Mouse (Mus musculus): ENCODE measurements around the gene Nfam1. TPM values are rescaled to one million over a fixed set of nuclear protein-coding genes. Genes with fewer than 3 reads are reported as not detected.

Nfam1 gene
- polyA plus RNA-seq, 1 experiment from 2014 or later, result 3.0 TPM

DNA sequence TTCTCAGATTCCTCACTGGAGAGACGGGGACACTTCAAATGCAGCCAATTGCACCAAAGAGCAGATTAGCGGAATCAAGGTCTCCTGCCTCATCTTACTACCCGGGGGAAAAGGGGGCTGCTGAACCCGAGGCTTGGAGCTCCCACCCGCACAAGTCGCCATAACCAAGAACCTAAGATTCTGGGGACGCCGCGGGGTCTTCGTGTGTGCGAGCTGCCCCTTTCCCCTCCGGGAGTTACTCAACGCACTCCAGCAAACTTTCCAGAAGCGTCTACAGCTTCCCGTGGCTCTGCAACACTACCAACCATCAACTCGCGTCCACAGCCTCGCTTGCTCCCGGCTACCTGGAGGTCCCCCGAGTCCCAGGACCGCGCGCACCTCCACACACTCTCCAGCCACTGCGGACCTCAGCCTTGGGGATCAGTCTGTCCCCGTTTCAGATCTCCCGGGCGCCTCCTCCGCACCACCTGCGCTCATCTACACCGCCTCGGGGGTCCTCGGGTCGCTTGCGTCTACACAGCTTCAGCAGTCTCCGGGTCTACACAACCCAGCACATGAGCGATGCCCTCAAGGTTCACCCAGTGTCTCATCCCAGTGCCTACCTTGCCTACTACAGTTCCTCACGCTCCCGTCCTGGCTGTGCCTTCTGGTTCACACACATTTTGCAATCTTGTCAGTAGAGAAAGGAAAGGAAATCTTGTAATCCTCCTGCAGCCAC, 45.9 kb downstream of the Nfam1 start:
- 1% methylated on average over 38 of the region's 38 CpGs for WGBS
- Histone ChIP-seq H3K27me3 (peaks cover 18% of the 10 kb centered on the region), H3K36me3 (no peaks in the 10 kb centered on the region), H3K4me2 (replicated peaks) (peak overlapping the region; percentile 94), H3K4me1 (peaks cover 59% of the 10 kb centered on the region), H3K27ac (no peak overlapping the region), H3K4me3 (peak overlapping the region; percentile 52), H3K9ac (peak overlapping the region; percentile 55), H3K9me3 (no peaks in the 10 kb centered on the region)
- ATAC-seq (ENCODE audit: insufficient number of reproducible peaks, insufficient read depth, low FRiP score, low TSS enrichment), result no peak; the same call in 1 of the 2 replicates

GRCm38 (mm10) chr15:82984574-82984973, 48.5 kb downstream of the Nfam1 start:
- Histone ChIP-seq H3K4me1 (peaks cover 72% of the 10 kb centered on the region), H3K4me3 (no peak overlapping the region), H3K27me3 (peaks cover 8% of the 10 kb centered on the region), H3K9me3 (no peaks in the 10 kb centered on the region), H3K9ac (no peak overlapping the region), H3K27ac (peak overlapping the region; percentile 93), H3K4me2 (replicated peaks) (peak overlapping the region; percentile 43; the same call in 1 of the 2 replicates), H3K36me3 (no peaks in the 10 kb centered on the region)
- ATAC-seq (ENCODE audit: insufficient number of reproducible peaks, insufficient read depth, low FRiP score, low TSS enrichment), result no peak
- WGBS, result 41% methylated on average over 7 of the region's 7 CpGs

DNA sequence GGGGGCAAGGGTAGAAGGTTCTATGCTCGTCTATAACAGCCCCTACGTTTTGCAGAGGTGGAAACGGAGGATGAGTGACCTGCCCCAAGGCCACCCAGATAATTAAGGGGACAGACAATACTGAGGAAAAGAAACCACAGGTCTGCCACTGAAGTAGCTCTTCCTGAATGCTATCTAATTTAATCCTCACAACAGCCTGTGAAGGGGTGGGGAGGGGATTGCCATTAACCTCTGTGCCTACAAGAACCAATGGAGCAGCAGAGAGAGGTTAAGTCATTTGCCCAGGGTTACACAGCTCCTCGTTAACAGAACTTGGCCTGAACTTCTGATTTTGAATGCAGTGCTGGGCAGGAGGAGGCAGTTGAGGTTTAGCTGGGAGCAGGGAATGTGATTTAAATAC, 49.0 kb downstream of the Nfam1 start:
- H3K4me1 ChIP-seq, result peaks cover 69% of the 10 kb centered on the region
- H3K9me3 ChIP-seq, result no peaks in the 10 kb centered on the region
- H3K4me3 ChIP-seq, result no peak overlapping the region
- H3K4me2 ChIP-seq (replicated peaks), result peak overlapping the region; percentile 43
- ATAC-seq (ENCODE audit: insufficient number of reproducible peaks, insufficient read depth, low FRiP score, low TSS enrichment), result no peak
- no peak overlapping the region for H3K9ac ChIP-seq
- WGBS, result 9% methylated on average over 4 of the region's 4 CpGs
- H3K36me3 ChIP-seq, result no peaks in the 10 kb centered on the region
- H3K27ac ChIP-seq, result peak overlapping the region; percentile 93
- peaks cover 8% of the 10 kb centered on the region for H3K27me3 ChIP-seq

- ATAC-seq (ENCODE audit: insufficient number of reproducible peaks, insufficient read depth, low FRiP score, low TSS enrichment), result peak; percentile 29; the same call in 1 of the 2 replicates
- H3K36me3 ChIP-seq, result no peaks in the 10 kb centered on the region
- 4% methylated on average over 9 of the region's 9 CpGs for WGBS
- peak overlapping the region; percentile 93 for H3K27ac ChIP-seq
- H3K9me3 ChIP-seq, result no peaks in the 10 kb centered on the region
- H3K27me3 ChIP-seq, result peaks cover 8% of the 10 kb centered on the region
- peak overlapping the region; percentile 43 for H3K4me2 ChIP-seq (replicated peaks)
- no peak overlapping the region for H3K9ac ChIP-seq
- peaks cover 65% of the 10 kb centered on the region for H3K4me1 ChIP-seq
- H3K4me3 ChIP-seq, result no peak overlapping the region
Observed at GRCm38 (mm10) chr15:82983416-82984026, 49.6 kb downstream of the Nfam1 start.

DNA sequence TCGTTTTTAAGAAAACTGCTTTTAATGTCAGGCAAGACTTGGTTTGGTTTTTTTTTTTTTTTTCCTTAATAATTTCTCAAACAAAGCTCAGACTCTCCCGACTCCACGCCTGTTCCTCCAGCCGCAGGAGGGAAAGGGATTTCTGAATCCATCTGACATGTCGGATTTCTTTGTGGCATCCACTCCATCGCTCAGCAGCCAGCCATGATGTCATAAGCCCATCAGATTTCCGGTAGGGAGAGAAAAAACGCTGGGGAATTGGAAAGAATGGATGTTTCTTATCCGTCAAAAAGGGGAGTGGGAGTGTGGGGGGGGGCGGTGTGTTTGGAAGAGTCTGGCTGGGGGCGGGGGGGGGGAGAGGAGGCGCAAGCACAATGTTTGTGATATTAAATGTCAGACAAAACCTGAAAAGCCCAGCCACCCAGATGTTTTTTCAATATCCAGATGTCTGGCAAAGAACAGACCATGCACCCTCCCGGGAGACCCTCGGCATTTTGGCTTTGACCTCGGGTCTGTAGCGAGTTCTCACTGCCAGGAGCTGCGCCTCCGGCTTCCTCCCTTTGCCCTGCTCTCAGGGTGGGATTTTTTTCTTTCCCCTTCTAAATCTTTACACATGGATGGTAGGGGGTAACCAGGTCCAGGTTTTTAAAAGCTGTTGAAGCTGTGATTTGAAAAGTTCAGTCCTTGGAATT, 50.2 kb downstream of the Nfam1 start:
- 0 out of 2 replicates have a peak overlapping the region, but pooled peaks have one; percentile 12 for H3K9ac ChIP-seq
- H3K4me1 ChIP-seq, result peaks cover 60% of the 10 kb centered on the region
- 4% methylated on average over 16 of the region's 18 CpGs for WGBS
- peak overlapping the region; percentile 93 for H3K27ac ChIP-seq
- H3K4me3 ChIP-seq, result no peak overlapping the region
- no peaks in the 10 kb centered on the region for H3K36me3 ChIP-seq
- peak overlapping the region; percentile 43 for H3K4me2 ChIP-seq (replicated peaks)
- H3K9me3 ChIP-seq, result no peaks in the 10 kb centered on the region
- no peak for ATAC-seq (ENCODE audit: insufficient number of reproducible peaks, insufficient read depth, low FRiP score, low TSS enrichment)
- peaks cover 8% of the 10 kb centered on the region for H3K27me3 ChIP-seq

DNA sequence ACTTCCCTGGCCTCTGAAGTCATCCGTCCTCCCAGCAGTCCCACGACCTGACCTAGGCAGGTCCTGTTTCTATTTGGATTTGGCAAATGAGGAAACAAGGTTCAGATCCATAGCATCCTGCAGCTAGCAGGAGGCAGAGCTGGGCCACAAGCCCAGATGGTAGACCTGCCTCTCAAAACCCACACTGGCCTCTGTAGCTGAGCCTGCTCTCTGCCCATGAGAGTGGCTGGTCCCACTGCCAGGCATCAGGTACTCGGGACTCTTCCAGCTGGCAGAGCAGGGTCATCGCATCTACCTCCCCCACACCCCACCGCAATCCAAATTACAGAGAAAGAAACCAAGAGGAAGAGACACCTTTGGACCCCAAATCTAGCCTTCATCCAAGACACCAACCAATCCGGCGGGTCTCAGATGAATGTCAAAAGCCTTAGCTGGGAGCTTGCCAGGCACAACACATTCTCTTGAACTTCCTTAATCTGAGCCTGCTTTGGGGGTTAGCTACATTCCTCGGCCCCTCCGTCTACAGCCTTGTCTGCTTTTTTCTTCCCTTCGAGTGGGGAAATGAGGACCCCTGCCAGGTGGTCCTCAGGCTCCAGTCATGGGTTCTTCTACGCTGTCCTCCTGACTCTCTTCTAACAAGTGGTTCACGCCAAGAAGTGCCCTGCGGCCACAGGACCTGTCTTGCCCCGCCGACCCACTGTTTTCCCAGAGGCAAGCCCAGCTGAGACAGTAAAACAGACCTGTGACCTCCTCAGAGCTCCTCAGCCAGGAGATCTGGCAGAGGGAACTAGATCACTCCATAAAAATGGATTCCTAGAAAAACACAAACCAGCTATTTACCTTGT, 51.2 kb downstream of the Nfam1 start:
- H3K4me1 ChIP-seq, result peaks cover 60% of the 10 kb centered on the region
- no peaks in the 10 kb centered on the region for H3K9me3 ChIP-seq
- no peak overlapping the region for H3K4me3 ChIP-seq
- ATAC-seq (ENCODE audit: insufficient number of reproducible peaks, insufficient read depth, low FRiP score, low TSS enrichment), result no peak
- H3K4me2 ChIP-seq (replicated peaks), result peak overlapping the region; percentile 43
- no peaks in the 10 kb centered on the region for H3K36me3 ChIP-seq
- 22% methylated on average over 15 of the region's 15 CpGs for WGBS
- H3K9ac ChIP-seq, result peak overlapping the region; percentile 24; the same call in 1 of the 2 replicates
- peak overlapping the region; percentile 93 for H3K27ac ChIP-seq
- H3K27me3 ChIP-seq, result peaks cover 8% of the 10 kb centered on the region

GRCm38 (mm10) chr15:82979531-82979930, 53.6 kb downstream of the Nfam1 start:
- Histone ChIP-seq H3K27me3 (no peaks in the 10 kb centered on the region; the same call in 1 of the 2 replicates), H3K4me1 (peaks cover 42% of the 10 kb centered on the region), H3K36me3 (no peaks in the 10 kb centered on the region), H3K4me3 (no peak overlapping the region), H3K27ac (no peak overlapping the region), H3K9me3 (no peaks in the 10 kb centered on the region), H3K4me2 (replicated peaks) (no peak overlapping the region), H3K9ac (no peak overlapping the region)
- WGBS, result 87% methylated on average over 1 of the region's 1 CpGs
- no peak for ATAC-seq (ENCODE audit: insufficient number of reproducible peaks, insufficient read depth, low FRiP score, low TSS enrichment)

DNA sequence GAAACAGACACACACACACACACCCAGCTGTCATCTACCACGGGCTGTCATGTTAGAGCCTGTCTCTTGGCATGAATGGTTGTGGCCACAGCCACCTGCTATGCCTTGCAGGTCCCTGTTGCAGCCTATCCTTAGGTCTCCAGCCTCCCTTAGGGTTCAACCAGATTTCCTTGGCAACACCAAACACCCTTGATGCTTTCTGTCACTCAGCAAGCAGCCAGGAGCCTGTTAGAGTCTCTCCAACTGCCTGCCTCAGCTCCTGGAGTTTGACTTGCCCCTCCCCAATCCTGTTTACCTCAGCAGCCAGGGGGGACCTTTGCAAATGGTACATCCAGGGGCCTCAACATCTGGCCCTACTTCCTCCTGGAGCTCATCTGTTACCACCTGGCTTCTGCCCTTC, 58.6 kb downstream of the Nfam1 start:
- 75% methylated on average over 1 of the region's 1 CpGs for WGBS
- no peak overlapping the region for H3K4me3 ChIP-seq
- no peak overlapping the region for H3K27ac ChIP-seq

DNA sequence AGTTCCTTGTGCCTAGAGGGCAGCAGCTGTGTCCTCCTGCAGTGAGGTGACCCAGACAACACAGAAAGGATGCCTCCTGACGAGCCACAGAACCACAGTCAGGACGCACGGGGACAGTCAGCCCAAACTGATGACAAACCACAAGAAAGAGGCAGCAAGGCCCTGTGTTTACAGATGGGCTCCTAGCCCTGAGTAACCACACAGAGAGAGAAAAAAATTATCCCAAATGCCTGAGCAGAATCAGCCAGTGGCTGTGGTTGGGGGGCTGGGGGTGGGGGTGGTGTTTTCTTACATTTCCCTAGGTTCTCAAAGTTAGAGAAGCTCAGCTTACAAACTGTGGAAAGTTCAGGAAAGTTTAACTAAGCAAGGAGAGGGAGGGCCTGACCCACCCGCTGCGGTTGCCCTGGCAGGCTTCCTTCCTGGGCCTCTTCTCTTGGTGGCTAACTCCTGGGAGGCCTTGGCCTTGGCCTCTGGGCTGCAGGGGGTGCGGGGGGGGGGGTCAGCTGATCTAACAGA, 63.8 kb downstream of the Nfam1 start:
- Histone ChIP-seq H3K9me3 (no peaks in the 10 kb centered on the region), H3K27me3 (no peaks in the 10 kb centered on the region), H3K4me1 (peaks cover 38% of the 10 kb centered on the region), H3K27ac (peak overlapping the region; percentile 91), H3K4me2 (replicated peaks) (peak overlapping the region; percentile 47), H3K4me3 (0 out of 2 replicates have a peak overlapping the region, but pooled peaks have one; percentile 10), H3K36me3 (no peaks in the 10 kb centered on the region), H3K9ac (0 out of 2 replicates have a peak overlapping the region, but pooled peaks have one; percentile 39)
- WGBS, result 7% methylated on average over 6 of the region's 6 CpGs
- ATAC-seq (ENCODE audit: insufficient number of reproducible peaks, insufficient read depth, low FRiP score, low TSS enrichment), result peak; percentile 55; the same call in 1 of the 2 replicates

More for the DNA sequence above, 58.6 kb downstream of the Nfam1 start:
- Histone ChIP-seq H3K9me3 (no peaks in the 10 kb centered on the region), H3K9ac (0 out of 2 replicates have a peak overlapping the region, but pooled peaks have one; percentile 5), H3K4me1 (peaks cover 16% of the 10 kb centered on the region), H3K36me3 (no peaks in the 10 kb centered on the region), H3K27me3 (no peaks in the 10 kb centered on the region), H3K4me2 (replicated peaks) (no peak overlapping the region)
- no peak for ATAC-seq (ENCODE audit: insufficient number of reproducible peaks, insufficient read depth, low FRiP score, low TSS enrichment)

- Histone ChIP-seq H3K9ac (peak overlapping the region; percentile 39; the same call in 1 of the 2 replicates), H3K9me3 (no peaks in the 10 kb centered on the region), H3K4me2 (replicated peaks) (peak overlapping the region; percentile 47), H3K27me3 (no peaks in the 10 kb centered on the region), H3K27ac (peak overlapping the region; percentile 91), H3K4me1 (peaks cover 42% of the 10 kb centered on the region), H3K36me3 (no peaks in the 10 kb centered on the region), H3K4me3 (peak overlapping the region; percentile 10; the same call in 1 of the 2 replicates)
- peak; percentile 62 for ATAC-seq (ENCODE audit: insufficient number of reproducible peaks, insufficient read depth, low FRiP score, low TSS enrichment)
- WGBS, result 2% methylated on average over 21 of the region's 22 CpGs
Observed at GRCm38 (mm10) chr15:82968449-82968848, 64.7 kb downstream of the Nfam1 start.
